Mouse (Mus musculus): Measurements from ENCODE around the gene Otulin.

Gene Otulin

GRCm38 (mm10) chr15:27548110-27548509, 82.4 kb downstream of the Otulin start:
- no peak for DNase-seq

GRCm38 (mm10) chr15:27545203-27545602, 85.3 kb downstream of the Otulin start:
- no peak for DNase-seq

- DNase-seq: peak; percentile 6
These were observed 90.7 kb downstream of the Otulin start for GRCm38 (mm10) chr15:27539745-27540144.

GRCm38 (mm10) chr15:27537519-27538223, 92.8 kb downstream of the Otulin start:
- DNase-seq: no peak

- DNase-seq: peak; percentile 19
These were observed 93.7 kb downstream of the Otulin start for GRCm38 (mm10) chr15:27536771-27537170.

- no peak for DNase-seq
These were observed 94.3 kb downstream of the Otulin start for GRCm38 (mm10) chr15:27536186-27536585.

- DNase-seq: no peak
These were observed 94.8 kb downstream of the Otulin start for GRCm38 (mm10) chr15:27535681-27536080.

- no peak for DNase-seq
These were observed 97.5 kb downstream of the Otulin start for GRCm38 (mm10) chr15:27533036-27533435.

GRCm38 (mm10) chr15:27530023-27530422, 100.5 kb downstream of the Otulin start:
- no peak for DNase-seq

GRCm38 (mm10) chr15:27528896-27529295, 101.6 kb downstream of the Otulin start:
- DNase-seq: no peak

- DNase-seq: peak; percentile 31
These were observed 105.1 kb downstream of the Otulin start for GRCm38 (mm10) chr15:27525233-27526005.

- no peak for DNase-seq
These were observed 110.6 kb downstream of the Otulin start for GRCm38 (mm10) chr15:27519857-27520256.

- DNase-seq: no peak
These were observed 112.5 kb downstream of the Otulin start for GRCm38 (mm10) chr15:27518026-27518425.

GRCm38 (mm10) chr15:27516927-27517326, 113.6 kb downstream of the Otulin start:
- DNase-seq: no peak

GRCm38 (mm10) chr15:27508982-27509381, 121.5 kb downstream of the Otulin start:
- no peak for DNase-seq

- no peak for DNase-seq
These were observed 122.3 kb downstream of the Otulin start for GRCm38 (mm10) chr15:27508169-27508568.

- peak; percentile 20 for DNase-seq
These were observed 123.4 kb downstream of the Otulin start for GRCm38 (mm10) chr15:27506893-27507596.

GRCm38 (mm10) chr15:27506127-27506886, 124.2 kb downstream of the Otulin start:
- no peak for DNase-seq

GRCm38 (mm10) chr15:27503801-27504730, 126.4 kb downstream of the Otulin start:
- DNase-seq: no peak

GRCm38 (mm10) chr15:27503221-27503620, 127.3 kb downstream of the Otulin start:
- no peak for DNase-seq

GRCm38 (mm10) chr15:27502338-27502737, 128.2 kb downstream of the Otulin start:
- DNase-seq: no peak

- no peak for DNase-seq
These were observed 130.1 kb downstream of the Otulin start for GRCm38 (mm10) chr15:27500390-27500789.

Measured in kidney, postnatal 14 days (tissue).